Mouse (Mus musculus): ENCODE measurements around the gene Klk1b4.
"Not testable (repeated sequence)": the region's sequence is repeated elsewhere in the genome, so short reads cannot be mapped to it uniquely, and the experiment has no call there.

The Klk1b4 gene

GRCm38 (mm10) chr7:44207135-44207534, at the start of gene Klk1b4:
TSS of gene Klk1b4 (plus strand) at chr7:44207435.
- in situ Hi-C loops (cut with MboI, MseI): not testable (repeated sequence)

GRCm38 (mm10) chr7:44179299-44180045, 27.8 kb upstream of the Klk1b4 start:
- in situ Hi-C loops (cut with MboI, MseI): no loop called here

- in situ Hi-C loops (cut with MboI, MseI): not testable (repeated sequence)
Observed at GRCm38 (mm10) chr7:44186516-44186915, 20.7 kb upstream of the Klk1b4 start.

GRCm38 (mm10) chr7:44187936-44188335, 19.3 kb upstream of the Klk1b4 start, which contains the start of gene Klk1b24:
TSS of gene Klk1b24 (plus strand) at chr7:44188236.
- in situ Hi-C loops (cut with MboI, MseI): not testable (repeated sequence)

GRCm38 (mm10) chr7:44193466-44193865, 13.8 kb upstream of the Klk1b4 start:
- in situ Hi-C loops (cut with MboI, MseI): not testable (repeated sequence)

- in situ Hi-C loops (cut with MboI, MseI): no loop called here
Observed at GRCm38 (mm10) chr7:44197891-44198290, 9.3 kb upstream of the Klk1b4 start, which contains the start of gene Klk1b3. TSS of gene Klk1b3 (plus strand) at chr7:44198191.

GRCm38 (mm10) chr7:44208307-44208706, 1.1 kb downstream of the Klk1b4 start:
- in situ Hi-C loops (cut with MboI, MseI): no loop called here

GRCm38 (mm10) chr7:44215645-44216044, 8.4 kb downstream of the Klk1b4 start, which contains the start of gene Klk1b5:
TSS of gene Klk1b5 (plus strand) at chr7:44215945.
- in situ Hi-C loops (cut with MboI, MseI): no loop called here

- in situ Hi-C loops (cut with MboI, MseI): loop anchor here in 1 of 2 experiments (10.0 kb wide), 1 partner anchor 747 kb away; no protein-coding TSS in a partner anchor
Observed at GRCm38 (mm10) chr7:44221601-44222000, 14.4 kb downstream of the Klk1b4 start.

- in situ Hi-C loops (cut with MboI, MseI): loop anchor here in 1 of 2 experiments (10.0 kb wide), 1 partner anchor 748 kb away; no protein-coding TSS in a partner anchor
Observed at GRCm38 (mm10) chr7:44222335-44222734, 15.1 kb downstream of the Klk1b4 start.

GRCm38 (mm10) chr7:44225076-44225475, 17.8 kb downstream of the Klk1b4 start, which contains the start of gene Klk1:
TSS of gene Klk1 (plus strand) at chr7:44225360.
- in situ Hi-C loops (cut with MboI, MseI): loop anchor here in 1 of 2 experiments (10.0 kb wide), 1 partner anchor 750 kb away; no protein-coding TSS in a partner anchor

GRCm38 (mm10) chr7:44235909-44236308, 28.7 kb downstream of the Klk1b4 start, which contains the start of gene Gm36864:
TSS of gene Gm36864 (plus strand) at chr7:44236177.
- in situ Hi-C loops (cut with MboI, MseI): no loop called here

- in situ Hi-C loops (cut with MboI, MseI): loop anchor here in 1 of 2 experiments (10.0 kb wide), 1 partner anchor 925 kb away; the partner anchor contains the start of gene Zfp715
Observed at GRCm38 (mm10) chr7:44239913-44240312, 32.7 kb downstream of the Klk1b4 start.

GRCm38 (mm10) chr7:44240712-44241111, 33.5 kb downstream of the Klk1b4 start:
- in situ Hi-C loops (cut with MboI, MseI): loop anchor here in 1 of 2 experiments (10.0 kb wide), 1 partner anchor 926 kb away; the partner anchor contains the start of gene Zfp715

GRCm38 (mm10) chr7:44241163-44241562, 33.9 kb downstream of the Klk1b4 start:
- in situ Hi-C loops (cut with MboI, MseI): loop anchor here in 1 of 2 experiments (10.0 kb wide), 1 partner anchor 926 kb away; the partner anchor contains the start of gene Zfp715

GRCm38 (mm10) chr7:44244080-44244479, 36.8 kb downstream of the Klk1b4 start:
- in situ Hi-C loops (cut with MboI, MseI): loop anchor here in 1 of 2 experiments (10.0 kb wide), 1 partner anchor 929 kb away; the partner anchor contains the start of gene Zfp715

- in situ Hi-C loops (cut with MboI, MseI): loop anchor here in 1 of 2 experiments (10.0 kb wide), 1 partner anchor 932 kb away; the partner anchor contains the start of gene Zfp715
Observed at GRCm38 (mm10) chr7:44246055-44246983, 39.1 kb downstream of the Klk1b4 start, which contains the start of the genes 1700028J19Rik and 2410002F23Rik. TSS of gene 1700028J19Rik (minus strand) at chr7:44246695. TSS of gene 2410002F23Rik (plus strand) at chr7:44246722.

- in situ Hi-C loops (cut with MboI, MseI): loop anchor here in 1 of 2 experiments (10.0 kb wide), 1 partner anchor 932 kb away; the partner anchor contains the start of gene Zfp715
Observed at GRCm38 (mm10) chr7:44246984-44247470, 39.8 kb downstream of the Klk1b4 start.

- in situ Hi-C loops (cut with MboI, MseI): loop anchor here in 1 of 2 experiments (10.0 kb wide), 1 partner anchor 933 kb away; the partner anchor contains the start of gene Zfp715
Observed at GRCm38 (mm10) chr7:44247971-44248370, 40.7 kb downstream of the Klk1b4 start.

GRCm38 (mm10) chr7:44249248-44249647, 42.0 kb downstream of the Klk1b4 start:
- in situ Hi-C loops (cut with MboI, MseI): loop anchor here in 1 of 2 experiments (10.0 kb wide), 1 partner anchor 934 kb away; the partner anchor contains the start of gene Zfp715
